Mouse (Mus musculus): ENCODE measurements at regions not wholly inside any gene's neighbourhood (a gene's known extent, or its start where the extent isn't known, plus 50 kb on each side); places are given as distances from the start of the nearest gene placed in this dataset.

DNA sequence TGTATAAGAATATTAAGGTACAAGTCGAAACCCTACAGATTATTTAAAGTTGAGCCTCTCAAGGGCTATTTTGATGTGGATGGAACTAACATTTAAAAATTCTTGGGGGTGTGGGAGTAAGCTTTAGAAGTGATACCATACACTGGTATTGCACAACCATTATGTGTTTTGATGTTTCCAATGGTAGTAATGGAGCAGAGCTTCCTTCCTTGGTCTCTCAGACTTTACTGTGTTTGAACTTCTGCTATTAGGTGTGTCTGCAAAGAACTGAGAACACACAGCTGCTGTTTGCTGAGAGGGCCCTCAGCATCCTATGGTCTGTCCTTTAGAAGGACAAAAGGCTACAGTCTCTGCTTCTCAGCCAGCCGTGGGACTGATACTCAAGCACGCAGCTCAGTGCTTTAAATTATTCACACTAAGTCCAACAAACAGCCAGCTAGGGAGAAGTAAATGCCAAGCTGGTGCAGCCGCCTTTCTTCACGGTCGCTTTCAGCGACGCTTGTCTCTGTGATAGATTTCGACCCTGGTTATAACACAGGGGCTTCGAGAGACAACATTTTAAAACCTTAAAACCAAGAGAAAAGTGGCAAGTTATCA, 479.5 kb downstream of the Ccdc171 start:
- TF ChIP-seq POLR2A (IDR thresholded peaks at IDR 0.05; ENCODE audit: low read depth, low read length) (no peak), KAT2A (IDR thresholded peaks at IDR 0.05; ENCODE audit: insufficient replicate concordance, low read length) (no peak), USF1 (IDR thresholded peaks at IDR 0.05; ENCODE audit: low read depth, low read length) (no peak), CTCF (conservative IDR thresholded peaks at IDR 0.05 in 1 of 2, IDR thresholded peaks at IDR 0.05 in 1 of 2; ENCODE audit: low read depth in 2 of 2, low read length in 2 of 2) (no peak), HCFC1 (IDR thresholded peaks at IDR 0.05; ENCODE audit: low read depth, low read length) (no peak), JUND (conservative IDR thresholded peaks at IDR 0.05; ENCODE audit: low read depth, low read length) (no peak), POLR2AphosphoS2 (IDR thresholded peaks at IDR 0.05; ENCODE audit: low read depth, low read length) (no peak), EP300 (IDR thresholded peaks at IDR 0.05; ENCODE audit: low read length) (no peak), MAFK (IDR thresholded peaks at IDR 0.05; ENCODE audit: insufficient replicate concordance, low read length) (no peak), ZNF384 (IDR thresholded peaks at IDR 0.05; ENCODE audit: low read depth, low read length) (no peak), BHLHE40 (IDR thresholded peaks at IDR 0.05; ENCODE audit: low read depth, low read length) (no peak), E2F4 (IDR thresholded peaks at IDR 0.05; ENCODE audit: insufficient replicate concordance, low read depth, low read length) (no peak), ELF1 (IDR thresholded peaks at IDR 0.05; ENCODE audit: low read depth, low read length) (no peak)
